Mouse (Mus musculus): ENCODE measurements around the gene 4930564D02Rik.

4930564D02Rik gene

DNA sequence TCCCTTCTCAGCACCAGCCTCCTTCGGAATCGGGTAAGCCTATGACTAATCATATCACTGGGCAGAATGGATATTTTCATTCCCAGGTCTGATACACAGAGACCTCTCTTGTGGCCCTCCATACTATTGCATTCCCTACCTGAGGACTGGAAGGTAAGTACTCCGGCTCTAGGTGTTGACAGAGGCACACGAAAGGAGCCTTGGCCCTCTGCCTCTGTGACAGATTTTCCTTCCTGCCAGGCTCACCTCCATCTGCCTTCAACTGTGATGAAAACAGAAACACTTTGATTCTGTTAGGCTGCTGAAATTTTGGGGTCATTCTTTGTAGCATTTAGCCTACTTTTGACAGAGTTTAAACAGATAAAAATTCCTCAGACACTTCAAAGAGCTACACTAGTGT, 47.2 kb downstream of the 4930564D02Rik start:
- DNase-seq (ENCODE audit: low spot score in 2 of 2), result no peak

DNA sequence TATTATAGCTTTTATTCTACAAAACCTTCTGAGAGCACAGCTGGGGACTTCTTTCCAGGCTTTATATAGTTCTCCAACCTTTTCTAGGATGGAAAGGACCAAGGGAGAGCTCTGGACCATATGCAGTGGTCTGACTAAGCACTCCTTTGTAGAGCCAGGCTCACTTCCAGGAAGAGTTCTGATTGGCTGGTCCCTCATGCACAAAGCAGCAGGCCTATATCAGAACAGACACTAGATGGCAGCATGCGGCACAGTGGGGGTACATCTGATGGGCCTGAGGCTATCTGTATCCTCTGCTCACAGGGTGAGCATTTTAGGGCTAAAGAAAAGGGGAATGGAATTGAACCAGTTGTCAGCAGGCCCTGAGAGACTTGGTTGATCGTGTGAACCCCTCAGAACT, 47.6 kb downstream of the 4930564D02Rik start:
- peak; percentile 28 to 73 for DNase-seq (ENCODE audit: low spot score in 2 of 2)

DNA sequence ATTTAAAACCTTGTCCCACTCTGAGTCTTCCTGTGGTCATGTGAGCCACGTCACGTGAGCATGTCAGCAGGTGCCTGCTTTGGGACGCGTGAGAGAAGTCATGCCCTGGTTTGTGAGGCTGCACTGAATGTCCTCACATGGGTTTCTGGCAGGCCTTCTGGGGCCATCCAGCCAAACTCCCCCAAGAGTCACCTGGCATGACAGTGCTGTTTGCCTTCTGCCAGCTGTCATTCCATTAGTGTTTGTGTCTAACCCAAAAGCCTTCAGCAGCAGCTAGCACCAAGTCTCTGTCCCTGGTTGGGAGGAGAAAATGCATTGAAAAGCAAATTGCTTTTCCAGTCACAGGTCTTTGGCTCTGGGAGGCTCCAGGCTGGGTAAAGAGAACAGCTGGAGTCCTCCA, 50.0 kb downstream of the 4930564D02Rik start:
- no peak for DNase-seq (ENCODE audit: low spot score in 2 of 2)

DNA sequence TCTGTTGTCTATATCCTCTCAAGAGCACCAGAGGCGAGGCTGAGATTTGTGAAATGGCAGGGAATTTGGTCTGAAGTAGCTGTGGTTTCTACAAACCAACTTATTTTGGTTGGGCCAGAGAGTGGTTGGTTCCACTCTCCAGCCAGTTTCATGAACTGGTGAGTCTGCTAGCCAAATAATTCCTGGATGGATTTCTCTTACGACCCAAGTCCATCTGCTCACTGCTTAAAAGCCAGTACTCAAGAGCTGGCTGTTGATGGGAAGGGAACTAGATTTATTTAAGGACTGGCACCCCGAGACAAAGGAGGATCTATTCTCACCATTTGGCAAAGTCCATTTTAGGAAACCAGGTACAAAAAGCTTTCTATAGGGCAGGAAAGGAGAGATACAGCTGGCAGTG, 57.1 kb downstream of the 4930564D02Rik start:
- DNase-seq (ENCODE audit: low spot score in 2 of 2), result no peak

DNA sequence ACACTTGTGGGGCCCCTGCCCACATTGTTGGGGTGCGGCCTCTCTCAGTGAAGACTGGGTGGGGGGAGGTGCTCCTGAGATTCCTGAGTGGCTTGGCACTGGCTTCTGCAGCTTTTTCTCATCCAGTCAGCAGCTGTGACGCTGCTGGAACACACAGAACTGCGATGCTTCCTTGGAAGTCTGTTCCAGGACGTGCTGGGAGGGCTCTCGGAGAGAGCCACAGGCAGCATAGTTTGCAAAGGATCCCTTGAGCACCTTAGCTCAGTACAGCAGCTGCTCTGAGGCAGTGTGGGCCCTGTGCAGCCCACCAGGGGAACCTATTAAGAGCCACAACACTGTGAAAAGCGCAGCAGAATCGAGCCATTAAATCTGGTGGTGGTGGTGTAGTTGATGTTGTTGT, 61.2 kb downstream of the 4930564D02Rik start:
- DNase-seq (ENCODE audit: low spot score in 2 of 2), result no peak

All from urinary bladder, postnatal 36 days (tissue).